Mouse (Mus musculus) liver, adult (tissue): Measurements from ENCODE around the gene Gm21905.

ENCODE experiments used
- GATA4 ChIP-seq: IDR thresholded peaks from 2 replicates; pipeline ENCODE4 v1.6.1; 2014; ENCODE audit warnings: mild to moderate bottlenecking, low read length; ENCODE audit not compliant: insufficient replicate concordance

The Gm21905 gene

GRCm38 (mm10) chr5:67946321-67946720 lies at the start of gene Gm21905:
Gene Gm21905 (minus strand): TSS chr5:67946421.
- no peak for TF ChIP-seq GATA4

- TF ChIP-seq GATA4, result peak; percentile 80; the same call in 1 of the 2 replicates
Observed at GRCm38 (mm10) chr5:67990426-67990825, 44.2 kb upstream of the Gm21905 start.

GRCm38 (mm10) chr5:67981946-67982526 lies 35.8 kb upstream of the Gm21905 start:
- TF ChIP-seq GATA4, result no peak

GRCm38 (mm10) chr5:67969536-67969935 lies 23.3 kb upstream of the Gm21905 start:
- no peak for TF ChIP-seq GATA4

- no peak for TF ChIP-seq GATA4
Observed at GRCm38 (mm10) chr5:67961708-67962629, 15.7 kb upstream of the Gm21905 start.

GRCm38 (mm10) chr5:67955486-67955885 lies 9.3 kb upstream of the Gm21905 start:
- TF ChIP-seq GATA4, result no peak

- no peak for TF ChIP-seq GATA4
Observed at GRCm38 (mm10) chr5:67954097-67954496, 7.9 kb upstream of the Gm21905 start.

GRCm38 (mm10) chr5:67948074-67948473 lies 1.9 kb upstream of the Gm21905 start:
- TF ChIP-seq GATA4, result no peak

- no peak for TF ChIP-seq GATA4
Observed at GRCm38 (mm10) chr5:67947006-67947405, 785 bp upstream of the Gm21905 start.

- no peak for TF ChIP-seq GATA4
Observed at GRCm38 (mm10) chr5:67944074-67944785, 2.0 kb downstream of the Gm21905 start.

- TF ChIP-seq GATA4, result peak; percentile 47; the same call in 1 of the 2 replicates
Observed at GRCm38 (mm10) chr5:67943199-67943598, 3.0 kb downstream of the Gm21905 start.

- no peak for TF ChIP-seq GATA4
Observed at GRCm38 (mm10) chr5:67941369-67941768, 4.9 kb downstream of the Gm21905 start, which contains the start of gene Gm5108. Gene Gm5108 (plus strand): TSS chr5:67941669.

GRCm38 (mm10) chr5:67931623-67932022 lies 14.6 kb downstream of the Gm21905 start:
- TF ChIP-seq GATA4, result no peak

- TF ChIP-seq GATA4, result no peak
Observed at GRCm38 (mm10) chr5:67930584-67930983, 15.6 kb downstream of the Gm21905 start.

- TF ChIP-seq GATA4, result no peak
Observed at GRCm38 (mm10) chr5:67904555-67904954, 41.7 kb downstream of the Gm21905 start.
